Mouse (Mus musculus) G1E (cell line): ENCODE measurements around the gene Simc1. TPM values are rescaled to one million over a fixed set of nuclear protein-coding genes. Genes with fewer than 3 reads are reported as not detected.

ENCODE experiments used
- ATAC-seq: 2 replicates; pipeline ENCODE4 v1.8.0; 2016; ENCODE audit warnings: mild to moderate bottlenecking; ENCODE audit not compliant: insufficient number of reproducible peaks, poor library complexity, low FRiP score, severe bottlenecking; ENCODE audit errors: extremely low read depth
- DNase-seq: peaks from one replicate; pipeline ENCODE4 v3.0.0; 2012; ENCODE audit warnings: low spot score
- H3K27me3 ChIP-seq: 2 replicates; pipeline ENCODE4 v1.6.1; 2012; ENCODE audit warnings: mild to moderate bottlenecking, low read length, inconsistent platforms; ENCODE audit not compliant: insufficient read depth
- H3K36me3 ChIP-seq: replicated peaks from 2 replicates; pipeline ENCODE3; 2012; ENCODE audit warnings: mild to moderate bottlenecking, inconsistent platforms
- H3K4me1 ChIP-seq: 2 replicates; pipeline ENCODE4 v1.6.1; 2012; ENCODE audit warnings: low read depth, low read length, inconsistent platforms, mixed read lengths; ENCODE audit not compliant: insufficient read depth
- H3K4me3 ChIP-seq: 2 replicates; pipeline ENCODE4 v1.5.1; 2012; ENCODE audit warnings: low read depth, mild to moderate bottlenecking, inconsistent platforms, low read length, moderate library complexity, mixed read lengths
- H3K9me3 ChIP-seq: replicated peaks from 2 replicates; pipeline ENCODE4 v1.6.1; 2012; ENCODE audit warnings: inconsistent platforms
- CTCF ChIP-seq: IDR thresholded peaks from 2 replicates; pipeline ENCODE4 v1.5.1; 2012; ENCODE audit warnings: low read depth, low read length, inconsistent platforms, mixed read lengths
- GATA1 ChIP-seq: IDR thresholded peaks from 2 replicates; pipeline ENCODE4 v1.6.1; 2012; ENCODE audit warnings: borderline replicate concordance, low read length, inconsistent platforms, mixed read lengths
- GATA2 ChIP-seq: IDR thresholded peaks from 2 replicates; pipeline ENCODE4 v1.6.1; 2012; ENCODE audit warnings: low read depth, low read length, inconsistent platforms, borderline replicate concordance
- POLR2AphosphoS5 ChIP-seq: IDR thresholded peaks from 2 replicates; pipeline ENCODE4 v1.6.1; 2012; ENCODE audit warnings: low read depth, low read length, inconsistent platforms; ENCODE audit not compliant: insufficient replicate concordance
- TAL1 ChIP-seq: conservative IDR thresholded peaks from 2 replicates; pipeline ENCODE4 v1.6.1; 2012; ENCODE audit warnings: low read depth, low read length, inconsistent platforms, mixed read lengths
- polyA plus RNA-seq: library from polyadenylated mRNA; stranded (reverse); fragments of >175 nt; gene quantifications from 2 replicates; pipeline ENCODE4 v1.2.3, GENCODE M21; 2012
- total RNA-seq, 2 experiments: library from RNA; stranded (forward) in 1 of 2; stranded (reverse) in 1 of 2; fragments of 200-1000 nt in 1 of 2; fragments of >200 nt in 1 of 2; fragmentation: Nextera tagmentation in 1 of 2; gene quantifications; 2 replicates each; pipeline ENCODE4 v1.2.3; 2014 to 2017

Simc1 gene
- total and polyA plus RNA-seq, 3 experiments, result 1.1 to 34.7 (median 5.8) TPM

DNA sequence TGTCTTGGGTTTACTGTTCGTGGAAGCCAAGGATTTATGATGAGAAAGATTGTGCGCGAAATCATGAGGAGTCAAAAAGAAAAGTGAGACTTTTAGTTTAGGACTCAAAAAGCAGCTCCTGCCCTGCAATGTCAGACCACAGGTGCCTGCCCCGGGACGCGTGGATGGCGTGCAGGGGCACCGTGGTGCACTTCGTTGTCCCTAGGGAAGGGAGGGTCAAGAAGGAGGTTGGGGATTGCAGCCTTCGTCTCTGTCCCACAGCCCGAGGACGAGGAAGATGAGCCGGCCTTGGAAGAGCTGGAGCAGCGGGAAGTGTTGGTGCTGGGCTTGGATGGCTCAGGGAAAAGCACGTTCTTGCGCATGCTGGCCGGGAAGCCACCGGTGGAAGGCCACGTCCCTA is 71.9 kb downstream of the Simc1 start:
- peaks cover 46% of the 10 kb centered on the region for H3K4me1 ChIP-seq
- peaks cover 48% of the 10 kb centered on the region for H3K36me3 ChIP-seq
- H3K9me3 ChIP-seq, result no peaks in the 10 kb centered on the region
- no peak for ATAC-seq
- DNase-seq, result no peak
- peaks cover 8% of the 10 kb centered on the region for H3K27me3 ChIP-seq
- no peak for TF ChIP-seq GATA1
- no peak for TF ChIP-seq TAL1
- no peak for TF ChIP-seq POLR2AphosphoS5
- TF ChIP-seq GATA2, result no peak
- TF ChIP-seq CTCF, result no peak
- H3K4me3 ChIP-seq, result peak overlapping the region; percentile 89

DNA sequence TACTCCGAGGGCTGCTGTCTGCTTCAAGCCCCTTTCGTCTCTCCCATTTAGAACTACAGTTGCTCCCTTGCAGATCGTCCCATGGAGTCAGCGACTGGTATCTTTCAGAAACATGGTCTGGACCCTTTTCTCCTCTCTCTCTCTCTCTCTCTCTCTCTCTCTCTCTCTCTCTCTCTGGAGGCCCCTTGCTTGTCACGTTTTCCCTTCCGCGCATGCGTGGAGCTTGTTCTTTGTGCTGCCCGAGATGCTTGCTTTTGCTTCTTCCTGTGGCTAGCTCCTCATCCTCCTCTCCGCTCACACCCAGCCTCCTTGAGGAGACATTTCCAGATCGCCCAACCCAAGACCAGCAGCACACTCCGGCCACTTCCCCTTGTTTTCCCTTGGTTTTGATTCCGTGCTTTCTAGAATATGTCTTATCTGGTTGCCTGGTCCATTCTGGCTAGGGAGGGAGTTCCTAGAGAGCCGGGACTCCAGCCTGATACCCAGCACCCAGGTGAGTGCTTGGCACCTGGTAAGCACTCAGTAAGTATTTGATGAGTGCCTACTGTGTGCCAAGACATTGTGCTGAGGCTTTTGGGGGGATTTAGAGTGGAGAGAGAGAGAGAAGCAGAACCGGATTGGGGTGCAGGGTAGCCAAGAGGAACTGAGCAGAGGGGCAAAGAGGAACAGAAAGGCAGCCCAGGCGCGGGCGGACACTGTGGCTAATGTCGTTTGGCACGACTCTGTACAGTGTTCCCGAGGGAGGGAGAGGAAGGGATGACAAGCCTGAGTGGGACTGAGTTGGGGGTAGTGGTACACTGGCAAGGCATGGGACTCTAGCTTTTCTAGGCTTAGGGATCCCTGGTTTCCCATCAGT is 74.3 kb downstream of the Simc1 start:
- H3K4me1 ChIP-seq, result peaks cover 50% of the 10 kb centered on the region
- TF ChIP-seq GATA1 (no peak), TAL1 (no peak), GATA2 (no peak), POLR2AphosphoS5 (no peak), CTCF (no peak)
- H3K27me3 ChIP-seq, result peaks cover 5% of the 10 kb centered on the region; the same call in 1 of the 2 replicates
- H3K4me3 ChIP-seq, result no peak overlapping the region
- no peak for ATAC-seq
- no peaks in the 10 kb centered on the region for H3K9me3 ChIP-seq
- DNase-seq, result no peak
- H3K36me3 ChIP-seq, result peaks cover 71% of the 10 kb centered on the region

DNA sequence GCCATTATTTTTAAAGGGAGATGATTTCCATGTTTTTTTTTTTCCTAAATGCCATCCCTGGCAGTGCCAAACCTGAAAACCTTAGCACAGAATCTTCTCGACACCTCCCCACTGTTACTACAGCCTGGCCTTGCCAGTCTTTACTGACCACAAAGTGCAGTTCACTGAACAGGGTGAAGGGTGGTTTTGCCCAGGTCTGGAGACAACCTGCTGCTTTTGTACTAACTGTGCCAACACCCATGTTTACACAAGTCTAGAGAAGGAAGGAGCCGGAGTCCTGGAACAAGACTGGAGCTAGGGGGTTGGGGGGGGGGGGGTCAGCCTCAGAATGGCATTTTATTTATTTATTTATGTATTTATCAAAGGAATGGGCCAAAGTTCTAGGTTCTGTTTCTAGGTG is 77.8 kb downstream of the Simc1 start:
- H3K27me3 ChIP-seq, result no peaks in the 10 kb centered on the region
- peaks cover 99% of the 10 kb centered on the region for H3K36me3 ChIP-seq
- no peaks in the 10 kb centered on the region for H3K9me3 ChIP-seq
- DNase-seq (no peak), ATAC-seq (no peak)
- H3K4me3 ChIP-seq, result no peak overlapping the region
- peaks cover 19% of the 10 kb centered on the region for H3K4me1 ChIP-seq
- no peak for TF ChIP-seq GATA1
- TF ChIP-seq CTCF, result no peak
- no peak for TF ChIP-seq POLR2AphosphoS5
- TF ChIP-seq GATA2, result no peak
- TF ChIP-seq TAL1, result no peak

- peaks cover 21% of the 10 kb centered on the region for H3K4me1 ChIP-seq
- H3K36me3 ChIP-seq, result peaks cover 98% of the 10 kb centered on the region
- no peak for ATAC-seq
- no peaks in the 10 kb centered on the region for H3K27me3 ChIP-seq
- no peaks in the 10 kb centered on the region for H3K9me3 ChIP-seq
- DNase-seq, result no peak
- H3K4me3 ChIP-seq, result no peak overlapping the region
- TF ChIP-seq CTCF (no peak), TAL1 (no peak), GATA2 (no peak), POLR2AphosphoS5 (no peak), GATA1 (no peak)
Observed at GRCm38 (mm10) chr13:54582126-54582525, 78.5 kb downstream of the Simc1 start.

GRCm38 (mm10) chr13:54582860-54583259 is 79.3 kb downstream of the Simc1 start:
- Histone ChIP-seq H3K4me1 (peaks cover 18% of the 10 kb centered on the region), H3K4me3 (no peak overlapping the region), H3K9me3 (no peaks in the 10 kb centered on the region), H3K27me3 (no peaks in the 10 kb centered on the region), H3K36me3 (peaks cover 98% of the 10 kb centered on the region)
- ATAC-seq (no peak), DNase-seq (no peak)
- TF ChIP-seq GATA1, result no peak
- TF ChIP-seq POLR2AphosphoS5, result no peak
- no peak for TF ChIP-seq CTCF
- TF ChIP-seq TAL1, result no peak
- no peak for TF ChIP-seq GATA2

DNA sequence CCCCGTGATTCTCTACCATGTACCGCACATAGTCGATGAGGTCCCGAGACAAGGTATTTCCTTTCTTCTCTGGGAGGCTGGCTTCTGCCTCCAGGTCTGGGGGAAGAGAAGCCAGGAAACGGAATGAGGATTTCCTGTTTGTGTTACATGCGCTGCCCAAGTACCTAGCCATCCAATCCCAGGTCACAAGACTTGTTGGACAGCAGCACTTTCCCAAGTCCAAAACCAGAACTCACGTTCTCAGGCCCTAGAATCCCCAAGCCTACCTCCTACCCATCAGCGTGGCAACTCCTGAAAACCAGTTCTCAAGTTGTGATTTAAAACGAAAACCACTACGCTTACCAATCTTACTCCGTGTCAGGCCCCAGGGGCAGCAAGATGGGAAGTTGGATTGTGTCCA is 82.3 kb downstream of the Simc1 start:
- H3K4me1 ChIP-seq, result peaks cover 22% of the 10 kb centered on the region
- peaks cover 78% of the 10 kb centered on the region for H3K36me3 ChIP-seq
- no peak overlapping the region for H3K4me3 ChIP-seq
- DNase-seq (no peak), ATAC-seq (no peak)
- no peaks in the 10 kb centered on the region for H3K27me3 ChIP-seq
- TF ChIP-seq TAL1, result no peak
- TF ChIP-seq GATA2, result no peak
- no peak for TF ChIP-seq GATA1
- TF ChIP-seq CTCF, result no peak
- no peak for TF ChIP-seq POLR2AphosphoS5
- H3K9me3 ChIP-seq, result no peaks in the 10 kb centered on the region

GRCm38 (mm10) chr13:54589414-54589995 is 85.9 kb downstream of the Simc1 start:
- DNase-seq (no peak), ATAC-seq (no peak)
- TF ChIP-seq CTCF (no peak), POLR2AphosphoS5 (no peak), TAL1 (no peak), GATA1 (no peak), GATA2 (no peak)
- Histone ChIP-seq H3K9me3 (no peaks in the 10 kb centered on the region), H3K4me3 (peak overlapping the region; percentile 96), H3K36me3 (peaks cover 69% of the 10 kb centered on the region), H3K27me3 (no peaks in the 10 kb centered on the region), H3K4me1 (peaks cover 35% of the 10 kb centered on the region)
